Mouse (Mus musculus) splenic B cell, adult 2 months (primary cell): ENCODE measurements around the gene Tamm41.

Experiments used
- DNase-seq: peaks from one replicate; pipeline ENCODE4 v3.0.0-alpha.2; 2011; ENCODE audit warnings: low read depth, low spot score
- H3K27me3 ChIP-seq: 2 replicates; pipeline ENCODE4 v1.6.1; 2012; ENCODE audit warnings: mild to moderate bottlenecking, low read length, moderate library complexity, mixed read lengths; ENCODE audit not compliant: control insufficient read depth, poor library complexity, insufficient read depth, severe bottlenecking
- H3K36me3 ChIP-seq: 2 replicates; pipeline ENCODE4 v1.6.1; 2012; ENCODE audit warnings: mild to moderate bottlenecking, low read length, moderate library complexity, mixed read lengths; ENCODE audit not compliant: control insufficient read depth, poor library complexity, insufficient read depth, severe bottlenecking

The Tamm41 gene

DNA sequence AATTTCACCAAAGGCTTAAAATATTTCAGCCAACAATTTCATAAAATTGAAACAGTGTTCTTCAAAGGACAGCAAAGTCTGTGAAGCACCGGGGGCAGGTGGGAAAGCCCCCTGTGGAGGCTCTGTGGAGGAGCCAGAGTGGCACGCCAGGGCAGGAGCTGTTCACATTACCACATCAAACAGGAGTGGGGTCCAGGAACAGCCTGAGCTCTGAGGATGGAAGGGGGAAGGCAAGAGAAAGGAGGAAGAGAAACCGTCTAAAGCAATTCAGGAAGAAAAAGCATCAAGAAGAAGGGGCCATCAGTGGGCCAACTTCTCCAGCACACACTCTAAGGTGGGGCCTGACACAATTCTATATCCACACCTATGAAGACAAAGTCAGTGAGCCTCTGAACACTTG lies 31.6 kb downstream of the Tamm41 start:
- DNase-seq, result no peak
- H3K36me3 ChIP-seq, result peaks cover 1% of the 10 kb centered on the region; the same call in 1 of the 2 replicates
- no peaks in the 10 kb centered on the region for H3K27me3 ChIP-seq

DNA sequence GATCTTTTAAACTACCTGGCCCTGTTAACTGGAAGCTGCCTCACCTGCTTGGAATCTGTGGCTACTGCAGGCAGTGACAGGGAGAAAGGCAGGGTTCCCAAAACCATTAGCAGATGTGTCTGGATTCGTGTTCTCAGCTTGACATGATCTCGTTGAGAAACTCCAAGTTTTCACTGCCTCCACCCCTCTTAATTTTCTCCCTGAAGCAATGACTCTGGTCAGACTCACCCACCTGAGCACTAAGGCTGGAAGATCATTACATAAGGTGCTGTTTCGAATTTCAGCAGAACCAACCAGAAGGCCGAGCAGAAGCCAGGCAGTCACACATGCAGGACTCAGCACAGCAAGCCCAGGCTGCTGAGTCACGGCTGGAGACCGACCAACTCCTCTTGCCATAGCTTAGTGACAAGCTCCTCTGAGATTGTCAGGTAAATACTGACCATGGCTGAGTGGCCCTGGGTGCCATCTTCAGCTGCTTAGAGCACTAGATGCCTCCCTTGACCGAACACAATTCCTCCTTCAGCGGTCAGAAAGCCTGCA lies 32.3 kb downstream of the Tamm41 start:
- H3K36me3 ChIP-seq, result no peaks in the 10 kb centered on the region; the same call in 1 of the 2 replicates
- no peak for DNase-seq
- H3K27me3 ChIP-seq, result no peaks in the 10 kb centered on the region

DNA sequence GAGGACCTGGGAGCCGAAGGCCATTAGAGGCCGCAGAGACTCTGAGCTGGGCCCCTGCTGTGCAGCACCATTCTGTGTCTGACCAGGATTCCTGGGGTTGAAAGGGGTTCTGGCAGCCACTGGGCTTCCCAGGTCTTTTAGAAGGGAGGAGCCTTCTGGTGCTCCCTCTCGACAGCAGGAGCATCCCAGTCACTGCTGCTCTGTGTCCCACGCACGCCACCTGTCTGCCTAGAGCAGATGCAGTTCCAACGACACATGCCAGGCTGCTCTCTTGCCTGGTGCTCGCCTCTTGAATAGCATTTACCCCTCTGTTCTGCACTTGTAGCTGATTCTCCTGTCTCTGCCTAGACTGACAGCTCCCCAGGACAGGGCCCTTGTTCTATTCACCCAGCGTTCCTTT lies 33.0 kb downstream of the Tamm41 start:
- H3K36me3 ChIP-seq, result no peaks in the 10 kb centered on the region; the same call in 1 of the 2 replicates
- no peaks in the 10 kb centered on the region for H3K27me3 ChIP-seq
- DNase-seq, result no peak

DNA sequence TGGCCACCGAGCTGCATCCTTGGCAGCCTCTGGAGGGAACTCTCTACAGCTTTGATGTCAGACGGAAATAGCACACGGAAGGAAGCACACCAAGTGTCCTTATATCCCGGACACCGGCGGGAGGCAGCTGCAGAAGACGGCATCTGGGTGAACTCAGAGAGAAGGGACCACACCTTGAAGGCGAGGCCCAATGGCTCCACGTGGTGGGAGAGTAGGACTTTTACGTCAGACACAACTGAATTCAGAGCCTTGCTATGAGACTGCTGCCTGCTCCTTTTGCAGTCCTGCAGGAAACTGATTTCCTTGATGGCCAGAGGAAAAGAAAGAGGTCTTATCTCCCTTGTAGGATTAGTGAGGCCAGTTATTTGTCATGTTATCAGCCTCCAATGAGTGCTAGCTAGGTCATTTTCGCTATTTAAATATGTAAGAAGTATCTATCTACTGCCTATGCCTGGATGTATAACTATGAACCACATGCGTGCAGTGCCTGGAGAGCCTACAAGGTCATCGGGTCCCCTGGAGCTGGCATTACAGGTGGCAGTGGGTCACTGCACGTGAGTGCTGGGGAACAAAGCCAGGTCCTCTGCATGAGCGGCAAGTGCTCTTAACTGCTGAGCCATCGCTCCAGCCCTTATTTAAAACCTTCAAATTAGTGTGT lies 39.2 kb downstream of the Tamm41 start:
- Histone ChIP-seq H3K27me3 (no peaks in the 10 kb centered on the region), H3K36me3 (no peaks in the 10 kb centered on the region; the same call in 1 of the 2 replicates)
- DNase-seq, result no peak

DNA sequence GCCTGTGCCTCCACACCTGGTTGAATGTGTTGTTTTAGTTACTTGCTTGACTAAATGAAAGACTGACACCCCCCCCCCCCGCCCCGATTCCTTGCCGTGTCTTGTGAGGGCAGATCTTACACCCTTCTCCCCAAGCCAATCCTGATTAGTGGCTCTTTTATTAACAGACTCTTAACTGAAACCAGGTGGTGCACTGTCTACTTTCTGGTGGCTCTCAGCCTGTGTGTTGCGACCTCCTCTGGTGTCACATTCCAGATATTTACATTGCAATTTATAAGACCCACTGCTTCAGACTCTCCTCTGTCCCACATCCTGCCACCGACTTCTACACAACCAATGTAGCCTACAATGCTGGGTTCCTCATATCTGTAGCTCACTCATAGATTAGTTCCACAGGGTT lies 40.2 kb downstream of the Tamm41 start:
- no peaks in the 10 kb centered on the region for H3K27me3 ChIP-seq
- no peaks in the 10 kb centered on the region; the same call in 1 of the 2 replicates for H3K36me3 ChIP-seq
- no peak for DNase-seq

DNA sequence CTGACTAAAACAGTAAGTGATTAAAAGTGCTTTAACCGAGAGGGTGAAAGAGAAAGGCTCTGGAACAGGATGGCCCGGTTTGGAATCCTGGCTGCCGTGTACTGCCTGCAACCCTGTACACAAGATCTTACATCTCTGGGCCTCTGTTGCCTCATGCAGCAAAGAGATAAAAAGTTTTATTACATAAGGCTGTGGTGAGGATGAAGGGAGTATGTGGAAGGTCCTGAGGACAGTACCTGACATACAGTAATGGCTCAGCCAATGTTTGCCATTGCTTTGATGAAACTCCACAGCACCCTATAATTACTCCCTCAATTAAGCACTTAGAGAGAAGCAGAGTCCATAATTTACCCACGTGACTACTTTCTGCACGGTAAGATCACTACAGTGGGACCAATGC lies 40.8 kb downstream of the Tamm41 start:
- no peak for DNase-seq
- H3K27me3 ChIP-seq, result no peaks in the 10 kb centered on the region
- no peaks in the 10 kb centered on the region; the same call in 1 of the 2 replicates for H3K36me3 ChIP-seq

DNA sequence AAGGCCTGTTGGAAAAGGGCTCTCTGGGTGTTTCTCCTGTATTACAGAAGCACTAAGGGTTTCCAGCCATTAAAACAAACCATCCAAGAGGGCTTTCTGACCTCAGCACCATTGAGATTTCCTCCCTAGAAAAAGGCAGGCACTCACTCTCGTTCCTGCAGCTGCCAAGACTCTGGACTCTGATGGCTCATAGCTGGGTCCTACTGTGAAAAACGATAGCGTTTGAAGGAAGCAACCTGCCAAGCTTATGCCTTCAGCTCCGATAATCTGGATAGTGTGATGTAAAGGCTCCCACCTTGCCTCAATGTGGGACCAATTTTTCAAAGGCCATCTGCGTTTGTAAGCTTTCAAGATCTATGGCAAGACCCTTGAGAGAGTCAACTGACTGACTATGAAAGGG lies 43.6 kb downstream of the Tamm41 start:
- Histone ChIP-seq H3K27me3 (no peaks in the 10 kb centered on the region), H3K36me3 (no peaks in the 10 kb centered on the region)
- DNase-seq, result no peak

DNA sequence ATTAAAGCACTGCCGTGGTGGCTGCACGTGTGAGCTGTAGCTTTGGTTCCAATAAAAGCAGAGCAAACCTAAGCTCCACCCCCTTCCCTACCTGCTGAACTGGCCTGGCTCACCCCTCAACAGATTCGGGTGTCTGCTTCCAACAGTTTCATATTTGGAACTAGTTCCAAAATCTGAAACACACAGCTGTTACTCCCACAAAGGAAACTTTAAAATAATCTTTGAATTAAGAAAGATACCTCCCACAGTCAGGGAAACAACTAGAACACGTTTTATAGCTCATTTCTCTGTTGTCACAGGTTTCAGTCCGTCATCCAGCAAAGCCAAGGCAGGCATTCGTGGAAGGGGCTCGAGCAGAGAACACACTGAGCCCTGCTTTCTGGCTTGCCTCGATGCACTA lies 44.0 kb downstream of the Tamm41 start:
- H3K27me3 ChIP-seq, result no peaks in the 10 kb centered on the region
- DNase-seq, result no peak
- H3K36me3 ChIP-seq, result no peaks in the 10 kb centered on the region

DNA sequence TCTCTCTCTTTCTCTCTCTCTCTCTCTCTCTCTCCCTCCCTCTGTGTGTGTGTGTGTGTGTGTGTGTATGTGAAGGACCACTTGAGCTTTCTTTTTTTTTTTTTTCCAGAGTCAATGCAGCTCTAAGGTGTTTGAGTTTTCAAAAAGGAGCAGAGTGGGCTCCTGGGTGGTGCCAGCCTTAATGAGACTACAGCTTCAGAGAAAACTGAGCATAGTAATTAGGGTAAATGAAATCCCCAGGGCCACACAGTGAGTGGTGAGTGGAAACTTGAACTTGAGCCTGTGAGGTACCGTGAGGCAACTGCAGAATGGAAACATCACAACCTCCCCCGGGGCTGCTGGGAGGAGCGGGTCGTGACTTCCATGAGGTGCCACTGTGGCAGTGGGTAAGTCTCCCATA lies 45.8 kb downstream of the Tamm41 start:
- Histone ChIP-seq H3K27me3 (no peaks in the 10 kb centered on the region), H3K36me3 (no peaks in the 10 kb centered on the region)
- DNase-seq, result peak; percentile 25

DNA sequence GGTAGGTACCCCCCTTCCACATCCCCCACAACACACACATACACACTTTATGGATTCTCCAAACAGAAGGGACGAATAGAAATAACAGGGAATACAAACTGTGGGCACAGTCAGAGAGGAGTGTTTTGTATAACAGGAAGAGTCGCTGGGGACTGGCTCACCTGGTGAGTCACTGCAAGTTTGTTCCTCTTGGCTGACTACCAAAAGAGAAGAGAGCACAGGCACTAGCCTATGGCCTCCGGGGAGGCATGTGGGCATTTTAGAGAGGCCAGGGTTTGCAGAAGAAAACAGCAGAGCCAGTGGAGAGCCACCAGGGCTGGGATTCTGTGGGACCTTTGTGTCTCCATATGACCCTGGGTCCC lies 49.1 kb downstream of the Tamm41 start:
- no peaks in the 10 kb centered on the region for H3K27me3 ChIP-seq
- H3K36me3 ChIP-seq, result no peaks in the 10 kb centered on the region
- peak; percentile 49 for DNase-seq

DNA sequence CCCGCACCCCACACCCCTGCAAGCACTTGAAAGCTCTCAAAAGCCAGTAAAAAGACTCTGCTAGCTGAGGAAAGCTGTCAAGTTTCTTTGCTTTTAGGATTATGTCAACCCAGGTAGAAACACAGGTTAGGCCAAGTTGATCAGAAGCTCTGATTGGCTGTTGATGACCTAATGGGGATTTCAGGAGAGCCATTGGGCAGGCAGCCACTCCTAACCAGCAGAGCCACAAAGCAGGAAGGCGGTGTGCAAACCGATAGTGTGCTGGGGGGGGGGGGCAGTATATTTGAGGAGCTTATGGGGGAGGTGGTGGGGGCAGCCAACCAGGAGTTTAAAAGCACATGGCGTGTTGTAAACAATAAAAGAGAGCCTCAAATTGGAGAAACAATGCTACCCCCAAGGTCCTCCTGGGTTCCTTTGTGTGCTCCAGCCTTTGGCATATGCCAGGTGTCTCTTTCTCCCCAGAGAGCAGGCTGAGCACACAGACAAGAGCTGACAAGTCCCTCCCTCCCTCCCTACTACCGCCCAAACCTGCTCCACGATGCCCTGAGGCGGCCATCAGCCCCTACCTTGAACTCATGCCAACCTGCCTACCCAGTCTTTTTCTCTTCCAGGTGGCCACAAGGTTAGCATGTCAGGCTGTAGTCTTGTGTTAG lies 49.6 kb downstream of the Tamm41 start:
- no peaks in the 10 kb centered on the region for H3K27me3 ChIP-seq
- DNase-seq, result peak; percentile 15
- no peaks in the 10 kb centered on the region for H3K36me3 ChIP-seq

DNA sequence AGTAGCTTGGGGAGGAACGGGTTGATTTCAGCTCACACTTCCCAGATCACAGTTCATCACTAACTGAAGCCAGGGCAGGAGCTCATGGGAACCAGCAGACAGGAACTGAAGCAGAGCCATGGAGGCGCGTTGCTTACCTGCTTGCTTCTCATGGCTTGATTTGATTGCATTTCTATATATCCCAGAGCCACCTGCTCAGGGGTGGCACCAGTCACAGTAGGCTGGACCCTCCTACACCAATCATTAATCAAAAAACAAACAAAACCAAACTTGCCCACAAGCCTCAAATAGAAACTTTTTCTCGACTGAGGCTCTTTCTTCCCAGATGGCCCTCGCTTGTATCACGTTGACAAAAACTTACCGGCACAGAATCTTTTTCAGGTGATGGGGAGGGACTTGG lies 55.0 kb downstream of the Tamm41 start:
- Histone ChIP-seq H3K36me3 (no peaks in the 10 kb centered on the region), H3K27me3 (no peaks in the 10 kb centered on the region)
- no peak for DNase-seq

DNA sequence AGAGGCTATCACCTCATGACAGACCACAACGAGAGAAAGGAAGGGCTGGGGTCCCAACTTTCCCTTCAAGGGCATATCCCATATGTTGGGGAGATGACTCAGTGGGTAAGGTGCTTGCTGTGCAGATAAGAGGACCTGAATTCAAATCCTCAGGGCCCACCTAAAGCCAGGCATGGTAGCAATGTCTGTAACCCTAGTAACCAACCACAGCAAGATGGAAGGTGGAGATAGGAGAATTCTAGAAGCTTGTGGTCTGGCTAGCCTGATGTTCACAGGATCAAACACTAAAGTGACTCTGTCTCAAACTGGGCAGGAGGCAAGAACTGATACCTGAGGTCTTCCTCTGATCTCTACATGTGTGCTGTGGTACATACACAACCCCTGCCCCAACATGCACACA lies 58.0 kb downstream of the Tamm41 start:
- no peak for DNase-seq
- H3K27me3 ChIP-seq, result no peaks in the 10 kb centered on the region
- H3K36me3 ChIP-seq, result no peaks in the 10 kb centered on the region

DNA sequence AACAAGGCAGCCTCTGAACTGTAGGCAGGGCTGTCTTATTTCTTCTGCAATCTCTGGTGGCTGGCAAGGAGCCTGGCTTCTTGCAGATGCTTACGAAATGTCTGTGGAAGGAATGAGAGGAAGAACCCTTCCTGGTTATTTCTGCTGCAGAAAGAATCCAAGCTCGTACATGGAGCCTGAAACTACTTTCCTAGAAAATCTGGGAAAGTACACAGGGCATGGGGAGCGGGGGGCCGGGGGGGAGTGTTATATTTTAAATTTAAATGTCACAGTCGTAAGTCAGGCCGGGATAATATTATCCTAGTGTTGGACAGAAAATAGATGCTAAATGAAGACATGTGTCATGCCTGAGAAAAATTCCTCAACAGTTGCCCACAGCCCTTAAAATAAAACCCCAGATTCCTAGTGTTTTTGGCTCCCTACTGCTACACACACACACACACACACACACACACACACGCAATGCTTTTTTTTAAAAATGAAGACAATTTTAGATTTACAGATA lies 60.7 kb downstream of the Tamm41 start:
- Histone ChIP-seq H3K36me3 (no peaks in the 10 kb centered on the region), H3K27me3 (no peaks in the 10 kb centered on the region)
- no peak for DNase-seq

DNA sequence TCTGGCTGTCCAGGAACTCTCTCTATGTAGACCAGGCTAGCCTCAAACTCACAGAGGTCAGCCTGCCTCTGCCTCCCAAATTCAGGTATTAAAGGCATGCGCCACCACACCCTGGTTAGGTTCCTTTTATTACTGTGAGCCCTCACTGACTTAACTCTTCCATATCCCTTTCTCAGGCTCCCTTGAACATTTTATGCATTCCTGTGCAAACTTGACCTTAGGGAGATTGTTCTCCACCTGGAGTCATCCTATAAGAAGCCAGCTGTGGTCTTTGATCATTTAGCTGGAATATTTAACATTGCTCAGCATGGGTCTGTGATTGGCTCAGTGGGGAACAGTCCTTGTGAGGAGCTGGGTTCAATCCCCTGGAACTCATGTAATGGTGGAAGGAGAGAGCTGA lies 63.3 kb downstream of the Tamm41 start:
- no peaks in the 10 kb centered on the region for H3K36me3 ChIP-seq
- no peak for DNase-seq
- H3K27me3 ChIP-seq, result no peaks in the 10 kb centered on the region
